Mouse (Mus musculus): ENCODE data around the gene Sox30.

DNA sequence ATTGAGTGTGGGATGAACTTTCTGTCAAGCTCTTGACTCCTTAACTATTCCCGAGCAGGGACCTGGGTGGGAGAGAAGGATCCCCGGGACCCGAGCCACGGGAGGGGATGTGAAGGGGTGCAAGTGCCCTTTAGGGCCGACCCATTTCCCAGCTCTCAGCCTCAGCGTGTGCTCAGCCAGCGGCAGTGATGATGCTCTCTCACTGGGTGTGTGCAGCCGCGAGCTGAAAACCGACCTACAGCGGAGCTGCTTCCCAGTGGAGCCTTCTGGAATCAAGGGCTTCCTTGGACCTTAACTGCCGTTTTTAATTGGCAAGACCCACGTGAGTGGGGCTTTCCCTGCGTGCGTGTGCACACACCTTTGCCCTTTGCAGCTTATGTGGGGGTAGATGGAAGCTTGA, 58.8 kb downstream of the Sox30 start:
- TF ChIP-seq CTCF (IDR thresholded peaks at IDR 0.05; ENCODE audit: insufficient read depth, low read depth, low read length) (no peak), POLR2A (IDR thresholded peaks at IDR 0.05; ENCODE audit: insufficient read depth, low read depth, low read length) (no peak)
